Mouse (Mus musculus) adipose tissue, adult 10 weeks (tissue): Measurements from ENCODE around the gene Olfr483. TPM values are rescaled to one million over a fixed set of nuclear protein-coding genes. Genes with fewer than 3 reads are reported as not detected.

Source experiments
- polyA plus RNA-seq: library from polyadenylated mRNA; stranded (reverse); fragments of 350-450 nt; fragmentation: Illumina TruSeq; extraction: RNeasy Lipid Tissue Mini Kit (QIAGEN cat#74804); gene quantifications from one replicate; pipeline ENCODE4 v1.2.3, GENCODE M21; 2014; ENCODE audit warnings: low read depth, low replicate concordance

Olfr483 gene
- polyA plus RNA-seq = not detected

DNA sequence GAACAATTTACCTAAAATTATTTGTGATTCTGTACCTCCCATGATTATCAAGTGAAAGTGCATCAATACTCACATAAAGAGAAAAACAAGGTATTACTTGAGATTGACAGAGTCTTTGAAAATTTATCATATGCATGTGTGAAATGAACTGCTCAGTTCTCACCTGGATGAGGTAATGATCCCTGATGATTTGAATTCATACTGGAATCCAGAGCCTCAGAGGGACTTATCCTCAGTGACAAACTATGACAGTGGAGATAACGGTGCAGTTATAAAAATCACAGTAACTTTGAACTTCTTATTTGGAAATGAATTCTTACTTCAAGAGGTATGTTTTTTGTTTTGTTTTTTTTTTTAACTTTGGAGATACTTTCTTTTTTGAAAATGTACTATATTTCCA is at the start of gene Olfr483:
Gene Olfr483 (plus strand): TSS at position 301 of the 400 bp plus-strand sequence.

DNA sequence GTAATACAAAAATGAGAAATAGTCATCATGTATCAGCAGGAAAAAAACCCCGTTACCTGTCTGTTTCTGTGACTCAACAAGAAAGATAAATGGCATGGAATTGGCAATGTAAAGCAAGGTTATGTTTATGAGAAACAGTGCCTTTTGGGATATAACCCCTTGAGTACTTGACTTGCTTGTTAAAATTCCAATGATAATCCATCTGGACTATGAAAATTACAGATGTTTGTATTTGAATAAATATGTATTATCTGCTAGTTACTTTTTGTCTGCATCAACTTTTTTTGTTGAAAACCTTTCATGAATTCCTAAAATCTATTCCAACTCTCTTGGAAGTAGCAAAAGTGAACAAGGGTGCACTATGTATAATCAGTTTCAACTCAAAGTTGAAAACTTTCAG is 33.4 kb upstream of the Olfr483 start, which contains the start of gene Olfr480:
Gene Olfr480 (minus strand): TSS at position 101 of the 400 bp plus-strand sequence.

DNA sequence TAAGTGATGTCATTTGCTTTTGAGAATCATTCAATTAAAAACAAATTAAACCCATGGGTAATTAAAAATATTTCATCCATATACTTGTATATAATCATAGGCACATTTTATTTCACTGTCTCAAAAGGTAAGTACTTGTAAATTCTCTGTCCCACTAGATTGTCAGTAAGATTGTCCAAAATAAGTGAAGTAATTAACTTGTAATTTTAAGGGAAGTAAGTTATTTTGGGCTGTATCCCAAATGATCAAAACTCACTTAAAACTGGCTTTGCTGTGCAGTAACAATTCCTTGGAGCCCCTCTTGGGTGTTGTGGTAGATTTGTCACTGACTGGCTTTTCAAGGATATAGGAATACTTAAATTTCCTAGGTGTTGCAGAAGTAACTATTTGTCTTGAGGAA is 21.1 kb upstream of the Olfr483 start, which contains the start of gene Olfr481:
Gene Olfr481 (plus strand): TSS at position 301 of the 400 bp plus-strand sequence.

DNA sequence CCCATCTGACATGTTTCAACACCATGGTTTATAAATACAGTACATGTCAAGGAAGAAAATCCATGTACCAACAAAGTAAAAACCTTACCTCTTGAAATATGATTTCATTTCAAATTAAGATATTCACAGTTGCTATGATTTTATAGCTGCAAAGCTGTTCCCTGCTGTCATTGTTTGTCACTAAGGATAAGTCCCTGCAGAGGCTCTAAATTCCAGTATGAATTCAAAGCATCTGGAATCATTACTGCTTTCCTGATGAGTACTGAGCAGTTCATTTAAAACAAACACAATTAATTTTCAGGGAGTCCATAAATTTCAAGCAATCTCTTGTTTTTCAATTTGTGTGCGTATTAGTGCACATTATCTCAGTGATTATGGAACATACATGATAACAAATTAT is 3.2 kb upstream of the Olfr483 start, which contains the start of gene Olfr482:
Gene Olfr482 (minus strand): TSS at position 101 of the 400 bp plus-strand sequence.

DNA sequence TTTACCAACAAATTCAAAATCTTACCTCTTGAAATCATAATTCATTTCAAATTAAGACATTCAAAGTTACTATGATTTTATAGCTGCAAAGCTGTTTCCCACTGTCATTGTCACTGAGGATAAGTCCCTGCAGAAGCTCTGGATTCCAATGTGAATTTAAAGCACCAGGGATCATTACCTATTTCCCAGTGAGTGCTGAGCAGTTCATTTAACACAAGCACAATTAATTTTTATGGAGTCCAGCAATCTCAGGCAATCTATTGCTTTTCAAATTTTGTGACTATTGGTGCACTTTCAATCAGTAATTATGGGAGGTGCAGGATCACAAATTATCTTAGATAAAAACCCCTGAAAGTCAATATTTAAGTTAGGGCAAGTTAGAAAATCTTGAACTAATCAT is 26.7 kb downstream of the Olfr483 start, which contains the start of gene Olfr484:
Gene Olfr484 (minus strand): TSS at position 101 of the 400 bp plus-strand sequence.

Other genes with a start within 250 kb of the Olfr483 start
- not detected for gene Olfr472, start 202.9 kb upstream of the Olfr483 start, polyA plus RNA-seq
- gene Olfr473, start 170.4 kb upstream of the Olfr483 start, polyA plus RNA-seq = not detected
- not detected for gene Olfr474, start 146.2 kb upstream of the Olfr483 start, polyA plus RNA-seq
- not detected for gene Olfr476, start 136.0 kb upstream of the Olfr483 start, polyA plus RNA-seq
- not detected for gene Olfr477, start 114.2 kb upstream of the Olfr483 start, polyA plus RNA-seq
- not detected for gene Olfr478, start 66.9 kb upstream of the Olfr483 start, polyA plus RNA-seq
- not detected for gene Olfr479, start 50.2 kb upstream of the Olfr483 start, polyA plus RNA-seq
- not detected for gene Olfr480, start 33.5 kb upstream of the Olfr483 start, polyA plus RNA-seq
- not detected for gene Olfr481, start 21.0 kb upstream of the Olfr483 start, polyA plus RNA-seq
- gene Olfr482, start 3.3 kb upstream of the Olfr483 start, polyA plus RNA-seq = not detected
- not detected for gene Olfr484, start 26.6 kb downstream of the Olfr483 start, polyA plus RNA-seq
- not detected for gene Olfr485, start 59.0 kb downstream of the Olfr483 start, polyA plus RNA-seq
- not detected for gene Olfr486, start 71.9 kb downstream of the Olfr483 start, polyA plus RNA-seq
- gene Olfr487, start 113.8 kb downstream of the Olfr483 start, polyA plus RNA-seq = not detected
- not detected for gene Olfr488, start 157.5 kb downstream of the Olfr483 start, polyA plus RNA-seq
- gene Olfr490, start 188.1 kb downstream of the Olfr483 start, polyA plus RNA-seq = not detected
- not detected for gene Olfr491, start 212.6 kb downstream of the Olfr483 start, polyA plus RNA-seq
- not detected for gene Olfr492, start 222.8 kb downstream of the Olfr483 start, polyA plus RNA-seq
- not detected for gene Olfr493, start 246.1 kb downstream of the Olfr483 start, polyA plus RNA-seq